Mouse (Mus musculus): Measurements from ENCODE around the gene Kif2c. TPM values are rescaled to one million over a fixed set of nuclear protein-coding genes. Genes with fewer than 3 reads are reported as not detected.

The Kif2c gene
- polyA plus RNA-seq, 1 experiment from 2014 or later, result 53.4 TPM

- 75% methylated on average over 6 of the region's 6 CpGs for WGBS
- H3K4me2 ChIP-seq (ENCODE audit: low read length), result no peak overlapping the region
- no peak overlapping the region for H3K27ac ChIP-seq (ENCODE audit: low read depth)
- DNase-seq (ENCODE audit: low spot score) (no peak), ATAC-seq (replicated peaks; ENCODE audit: low FRiP score, low TSS enrichment, low read depth) (no peak)
- no peak overlapping the region for H3K4me3 ChIP-seq (ENCODE audit: low read depth, low read length)
- no peaks in the 10 kb centered on the region for H3K27me3 ChIP-seq (replicated peaks; ENCODE audit: control insufficient read depth, insufficient read depth, low read length)
- H3K9ac ChIP-seq (ENCODE audit: low read length), result no peak overlapping the region
- H3K4me1 ChIP-seq (replicated peaks; ENCODE audit: control insufficient read depth, insufficient read depth, low read length), result peaks cover 5% of the 10 kb centered on the region; the same call in 1 of the 2 replicates
- H3K9me3 ChIP-seq (ENCODE audit: control insufficient read depth, low read length), result no peaks in the 10 kb centered on the region
- peaks cover 55% of the 10 kb centered on the region for H3K36me3 ChIP-seq (ENCODE audit: control insufficient read depth, insufficient read depth, low read length)
These were observed 32.9 kb downstream of the Kif2c start for GRCm38 (mm10) chr4:117149291-117150211.

DNA sequence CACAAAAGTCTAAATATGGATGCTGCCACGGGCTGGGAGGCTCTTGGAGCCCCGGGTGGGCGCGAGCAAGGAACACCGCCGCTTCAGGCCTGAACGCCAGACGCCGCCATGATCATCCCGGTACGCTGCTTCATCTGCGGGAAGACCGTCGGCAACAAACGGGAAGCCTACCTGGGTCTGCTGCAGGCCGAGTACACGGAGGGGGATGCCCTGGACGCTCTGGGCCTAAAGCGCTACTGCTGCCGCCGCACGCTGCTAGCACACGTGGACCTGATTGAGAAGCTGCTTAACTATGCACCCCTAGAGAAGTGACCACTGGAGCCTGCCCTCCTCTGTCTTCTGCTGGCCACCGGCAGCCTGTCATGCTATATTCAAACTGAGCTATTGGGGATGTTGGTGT, 33.6 kb downstream of the Kif2c start:
- ATAC-seq (replicated peaks; ENCODE audit: low FRiP score, low TSS enrichment, low read depth), result no peak
- Histone ChIP-seq H3K9me3 (ENCODE audit: control insufficient read depth, low read length) (no peaks in the 10 kb centered on the region), H3K4me3 (ENCODE audit: low read depth, low read length) (no peak overlapping the region), H3K9ac (ENCODE audit: low read length) (no peak overlapping the region), H3K36me3 (ENCODE audit: control insufficient read depth, insufficient read depth, low read length) (peaks cover 48% of the 10 kb centered on the region), H3K4me1 (replicated peaks; ENCODE audit: control insufficient read depth, insufficient read depth, low read length) (peaks cover under 1% of the 10 kb centered on the region; the same call in 1 of the 2 replicates), H3K27me3 (replicated peaks; ENCODE audit: control insufficient read depth, insufficient read depth, low read length) (no peaks in the 10 kb centered on the region), H3K4me2 (ENCODE audit: low read length) (no peak overlapping the region), H3K27ac (ENCODE audit: low read depth) (no peak overlapping the region)
- DNase-seq (ENCODE audit: low spot score), result no peak
- whole genome bisulfite sequencing, result 67% methylated on average over 24 of the region's 24 CpGs

DNA sequence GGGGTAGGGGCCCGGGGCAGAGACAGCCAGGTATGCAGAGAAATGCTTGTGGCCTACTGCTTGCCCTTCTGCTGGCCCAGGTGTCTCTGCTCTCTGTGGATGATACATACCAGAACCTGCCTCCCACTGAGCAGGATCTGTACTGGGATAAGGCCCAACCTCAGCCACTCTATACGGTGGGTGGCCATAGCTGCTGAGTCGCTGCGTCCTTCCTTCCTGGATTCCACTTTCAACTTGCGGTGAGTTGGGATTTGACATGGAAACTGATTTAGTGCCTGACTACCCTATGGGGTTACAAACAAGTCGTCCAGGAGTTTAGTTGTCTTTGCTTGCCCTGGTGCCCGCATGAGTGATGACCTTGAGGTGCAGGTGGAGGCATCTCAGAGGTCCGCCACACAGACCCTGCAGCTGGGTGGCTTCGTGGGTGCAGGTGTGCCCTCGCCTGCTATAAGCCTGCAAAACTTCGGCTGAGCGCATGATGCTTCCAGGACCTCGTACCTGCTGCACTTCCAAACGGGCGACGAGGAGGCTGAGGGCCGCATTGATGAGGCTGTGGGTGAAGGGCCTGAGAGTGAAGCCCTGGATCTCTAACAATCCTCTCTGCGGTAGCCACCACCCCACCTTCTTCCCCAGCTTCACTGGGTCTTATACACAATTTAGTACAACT, 34.3 kb downstream of the Kif2c start:
- Histone ChIP-seq H3K4me1 (replicated peaks; ENCODE audit: control insufficient read depth, insufficient read depth, low read length) (no peaks in the 10 kb centered on the region; the same call in 1 of the 2 replicates), H3K9ac (ENCODE audit: low read length) (no peak overlapping the region), H3K27me3 (replicated peaks; ENCODE audit: control insufficient read depth, insufficient read depth, low read length) (no peaks in the 10 kb centered on the region), H3K27ac (ENCODE audit: low read depth) (no peak overlapping the region), H3K36me3 (ENCODE audit: control insufficient read depth, insufficient read depth, low read length) (peaks cover 41% of the 10 kb centered on the region), H3K4me3 (ENCODE audit: low read depth, low read length) (no peak overlapping the region), H3K9me3 (ENCODE audit: control insufficient read depth, low read length) (no peaks in the 10 kb centered on the region), H3K4me2 (ENCODE audit: low read length) (no peak overlapping the region)
- DNase-seq (ENCODE audit: low spot score) (no peak), ATAC-seq (replicated peaks; ENCODE audit: low FRiP score, low TSS enrichment, low read depth) (no peak)
- 74% methylated on average over 18 of the region's 18 CpGs for WGBS

DNA sequence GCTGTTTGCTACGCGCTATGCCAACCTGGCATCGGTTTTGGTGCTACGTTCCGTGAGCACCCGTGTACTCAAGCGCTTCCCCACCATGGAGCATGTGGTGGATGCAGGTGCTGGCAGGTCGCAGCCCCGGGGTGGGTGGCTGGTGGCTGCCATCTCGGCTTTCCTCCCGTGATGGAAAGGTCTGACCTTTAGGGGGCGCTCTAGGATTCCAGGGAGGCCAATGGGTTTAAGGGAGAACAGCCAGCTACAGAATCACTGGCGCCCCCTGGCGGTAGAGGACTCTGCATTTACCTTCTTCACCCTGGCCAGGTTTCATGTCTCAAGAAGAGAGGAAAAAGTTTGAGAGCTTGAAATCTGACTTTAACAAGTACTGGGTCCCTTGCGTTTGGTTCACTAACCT, 36.3 kb downstream of the Kif2c start:
- Histone ChIP-seq H3K4me1 (replicated peaks; ENCODE audit: control insufficient read depth, insufficient read depth, low read length) (no peaks in the 10 kb centered on the region), H3K9ac (ENCODE audit: low read length) (no peak overlapping the region), H3K27me3 (replicated peaks; ENCODE audit: control insufficient read depth, insufficient read depth, low read length) (no peaks in the 10 kb centered on the region), H3K4me3 (ENCODE audit: low read depth, low read length) (no peak overlapping the region), H3K36me3 (ENCODE audit: control insufficient read depth, insufficient read depth, low read length) (peaks cover 21% of the 10 kb centered on the region), H3K4me2 (ENCODE audit: low read length) (no peak overlapping the region), H3K9me3 (ENCODE audit: control insufficient read depth, low read length) (no peaks in the 10 kb centered on the region), H3K27ac (ENCODE audit: low read depth) (no peak overlapping the region)
- 36% methylated on average over 15 of the region's 15 CpGs for WGBS
- DNase-seq (ENCODE audit: low spot score), result peak; percentile 88
- ATAC-seq (replicated peaks; ENCODE audit: low FRiP score, low TSS enrichment, low read depth), result 0 out of 2 replicates have a peak, but pooled peaks have one; percentile 2

- Histone ChIP-seq H3K27ac (ENCODE audit: low read depth) (no peak overlapping the region), H3K4me3 (ENCODE audit: low read depth, low read length) (no peak overlapping the region), H3K27me3 (replicated peaks; ENCODE audit: control insufficient read depth, insufficient read depth, low read length) (no peaks in the 10 kb centered on the region), H3K36me3 (ENCODE audit: control insufficient read depth, insufficient read depth, low read length) (peaks cover 12% of the 10 kb centered on the region), H3K9me3 (ENCODE audit: control insufficient read depth, low read length) (no peaks in the 10 kb centered on the region), H3K9ac (ENCODE audit: low read length) (no peak overlapping the region), H3K4me2 (ENCODE audit: low read length) (no peak overlapping the region), H3K4me1 (replicated peaks; ENCODE audit: control insufficient read depth, insufficient read depth, low read length) (no peaks in the 10 kb centered on the region)
- no peak for DNase-seq (ENCODE audit: low spot score)
- ATAC-seq (replicated peaks; ENCODE audit: low FRiP score, low TSS enrichment, low read depth), result no peak
- WGBS, result 90% methylated on average over 13 of the region's 13 CpGs
These were observed 37.2 kb downstream of the Kif2c start for GRCm38 (mm10) chr4:117145248-117145647.

- no peaks in the 10 kb centered on the region for H3K9me3 ChIP-seq (ENCODE audit: control insufficient read depth, low read length)
- DNase-seq (ENCODE audit: low spot score), result no peak
- H3K4me2 ChIP-seq (ENCODE audit: low read length), result no peak overlapping the region
- H3K4me1 ChIP-seq (replicated peaks; ENCODE audit: control insufficient read depth, insufficient read depth, low read length), result no peaks in the 10 kb centered on the region
- no peak overlapping the region for H3K27ac ChIP-seq (ENCODE audit: low read depth)
- ATAC-seq (replicated peaks; ENCODE audit: low FRiP score, low TSS enrichment, low read depth), result no peak
- no peaks in the 10 kb centered on the region for H3K36me3 ChIP-seq (ENCODE audit: control insufficient read depth, insufficient read depth, low read length)
- 31% methylated on average over 7 of the region's 7 CpGs for WGBS
- no peaks in the 10 kb centered on the region for H3K27me3 ChIP-seq (replicated peaks; ENCODE audit: control insufficient read depth, insufficient read depth, low read length)
- no peak overlapping the region for H3K4me3 ChIP-seq (ENCODE audit: low read depth, low read length)
- no peak overlapping the region for H3K9ac ChIP-seq (ENCODE audit: low read length)
These were observed 39.4 kb downstream of the Kif2c start for GRCm38 (mm10) chr4:117143023-117143422.

GRCm38 (mm10) chr4:117140613-117141012, 41.8 kb downstream of the Kif2c start:
- H3K9me3 ChIP-seq (ENCODE audit: control insufficient read depth, low read length), result no peaks in the 10 kb centered on the region
- ATAC-seq (replicated peaks; ENCODE audit: low FRiP score, low TSS enrichment, low read depth) (no peak), DNase-seq (ENCODE audit: low spot score) (no peak)
- H3K4me2 ChIP-seq (ENCODE audit: low read length), result no peak overlapping the region
- H3K4me1 ChIP-seq (replicated peaks; ENCODE audit: control insufficient read depth, insufficient read depth, low read length), result no peaks in the 10 kb centered on the region
- H3K36me3 ChIP-seq (ENCODE audit: control insufficient read depth, insufficient read depth, low read length), result no peaks in the 10 kb centered on the region
- no peaks in the 10 kb centered on the region for H3K27me3 ChIP-seq (replicated peaks; ENCODE audit: control insufficient read depth, insufficient read depth, low read length)
- no peak overlapping the region for H3K9ac ChIP-seq (ENCODE audit: low read length)
- 30% methylated on average over 4 of the region's 4 CpGs for WGBS
- no peak overlapping the region for H3K4me3 ChIP-seq (ENCODE audit: low read depth, low read length)
- no peak overlapping the region for H3K27ac ChIP-seq (ENCODE audit: low read depth)

GRCm38 (mm10) chr4:117139217-117139612, 43.2 kb downstream of the Kif2c start:
- DNase-seq (ENCODE audit: low spot score), result no peak
- Histone ChIP-seq H3K9me3 (ENCODE audit: control insufficient read depth, low read length) (no peaks in the 10 kb centered on the region), H3K9ac (ENCODE audit: low read length) (no peak overlapping the region), H3K27me3 (replicated peaks; ENCODE audit: control insufficient read depth, insufficient read depth, low read length) (no peaks in the 10 kb centered on the region), H3K4me2 (ENCODE audit: low read length) (no peak overlapping the region), H3K4me1 (replicated peaks; ENCODE audit: control insufficient read depth, insufficient read depth, low read length) (0 out of 2 replicates have a peak, but pooled peaks cover under 1% of the 10 kb centered on the region), H3K27ac (ENCODE audit: low read depth) (no peak overlapping the region), H3K4me3 (ENCODE audit: low read depth, low read length) (no peak overlapping the region), H3K36me3 (ENCODE audit: control insufficient read depth, insufficient read depth, low read length) (no peaks in the 10 kb centered on the region)
- WGBS, result 5% methylated on average over 2 of the region's 2 CpGs
- no peak for ATAC-seq (replicated peaks; ENCODE audit: low FRiP score, low TSS enrichment, low read depth)

All from intestine, embryonic 14.5 days (tissue).